Mouse (Mus musculus): ENCODE data around the gene Prp2. TPM values are rescaled to one million over a fixed set of nuclear protein-coding genes. Genes with fewer than 3 reads are reported as not detected.
"Not testable (repeated sequence)": the region's sequence is repeated elsewhere in the genome, so short reads cannot be mapped to it uniquely, and the experiment has no call there.

Gene Prp2
- not detected for total RNA-seq (2021)

- DNase-seq (ENCODE audit: low spot score); intact Hi-C loops (cut with DNase I): not testable (repeated sequence)
Observed at GRCm38 (mm10) chr6:132595613-132596012, at the start of gene Prp2. Prp2 (plus strand) TSS chr6:132595913.

- DNase-seq (ENCODE audit: low spot score); intact Hi-C loops (cut with DNase I): not testable (repeated sequence)
Observed at GRCm38 (mm10) chr6:132569509-132569908, 26.2 kb upstream of the Prp2 start, which contains the start of gene Prh1. Prh1 (plus strand) TSS chr6:132569809.

- no peak for DNase-seq (ENCODE audit: low spot score)
- intact Hi-C loops (cut with DNase I), result loop anchor here (10.0 kb wide), 1 partner anchor 555 kb away; no protein-coding TSS in a partner anchor
Observed at GRCm38 (mm10) chr6:132649399-132649798, 53.7 kb downstream of the Prp2 start.

Other genes starting within 250 kb of the Prp2 start
- not detected for gene Gm8882, start 231.8 kb upstream of the Prp2 start, total RNA-seq (2021)
- not detected for gene Prh1, start 26.1 kb upstream of the Prp2 start, total RNA-seq (2021)
- gene A630073D07Rik, start 55.6 kb downstream of the Prp2 start, total RNA-seq (2021), result not detected
- gene Tas2r120, start 61.0 kb downstream of the Prp2 start, total RNA-seq (2021), result not detected
- gene Tas2r121, start 105.1 kb downstream of the Prp2 start, total RNA-seq (2021), result not detected
- not detected for gene Tas2r122, start 116.0 kb downstream of the Prp2 start, total RNA-seq (2021)
- gene Tas2r115, start 142.1 kb downstream of the Prp2 start, total RNA-seq (2021), result not detected
- not detected for gene Tas2r124, start 158.8 kb downstream of the Prp2 start, total RNA-seq (2021)
- not detected for gene Tas2r102, start 166.2 kb downstream of the Prp2 start, total RNA-seq (2021)
- gene Tas2r136, start 182.2 kb downstream of the Prp2 start, total RNA-seq (2021), result not detected
- gene Tas2r117, start 206.9 kb downstream of the Prp2 start, total RNA-seq (2021), result not detected

Data from heart, postnatal 25 days (tissue).